Mouse (Mus musculus): Measurements from ENCODE around the gene Scin. TPM values are rescaled to one million over a fixed set of nuclear protein-coding genes. Genes with fewer than 3 reads are reported as not detected.

The Scin gene
- polyA plus RNA-seq, 1 experiment = 79.2 TPM

DNA sequence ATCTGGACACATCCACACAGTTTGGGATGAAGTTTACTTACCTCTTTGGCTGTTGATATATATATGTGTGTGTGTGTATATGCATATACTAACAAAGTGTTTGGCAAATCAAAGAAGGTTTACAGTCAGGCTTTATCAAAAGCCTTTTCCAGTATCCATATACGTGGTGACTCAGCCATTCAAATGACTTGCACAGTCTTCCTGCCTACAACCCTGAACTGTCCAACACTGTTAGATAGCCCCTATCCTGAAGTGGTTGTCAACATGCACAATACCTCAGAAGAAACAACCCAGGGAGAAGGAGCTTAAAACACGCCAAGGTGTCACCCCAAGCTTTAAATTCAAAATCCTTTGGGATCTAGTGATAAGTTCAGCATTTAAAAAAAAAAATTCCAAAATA lies 20.4 kb downstream of the Scin start:
- no peaks in the 10 kb centered on the region; the same call in 1 of the 2 replicates for H3K36me3 ChIP-seq (ENCODE audit: control insufficient read depth, insufficient read depth, low read length)
- WGBS = 79% methylated on average over 2 of the region's 2 CpGs
- peak overlapping the region; percentile 44; the same call in 1 of the 2 replicates for H3K27ac ChIP-seq (ENCODE audit: insufficient read depth, low read depth, low read length)
- TF ChIP-seq CTCF (IDR thresholded peaks at IDR 0.05; ENCODE audit: extremely low read depth, insufficient read length, insufficient replicate concordance, low read depth, low read length) = no peak
- no peak for TF ChIP-seq POLR2A (IDR thresholded peaks at IDR 0.05; ENCODE audit: low read depth, low read length)
- H3K4me1 ChIP-seq (ENCODE audit: control insufficient read depth, insufficient read depth, insufficient read length, low read length) = peaks cover 5% of the 10 kb centered on the region; the same call in 1 of the 2 replicates
- no peak overlapping the region for H3K4me3 ChIP-seq (ENCODE audit: low read depth, low read length)
- H3K27me3 ChIP-seq (ENCODE audit: control insufficient read depth, insufficient read depth, low read length) = no peaks in the 10 kb centered on the region

GRCm38 (mm10) chr12:40109227-40109626 lies 24.8 kb downstream of the Scin start:
- H3K27ac ChIP-seq (ENCODE audit: insufficient read depth, low read depth, low read length) = no peak overlapping the region
- peaks cover 5% of the 10 kb centered on the region; the same call in 1 of the 2 replicates for H3K36me3 ChIP-seq (ENCODE audit: control insufficient read depth, insufficient read depth, low read length)
- peaks cover 6% of the 10 kb centered on the region; the same call in 1 of the 2 replicates for H3K4me1 ChIP-seq (ENCODE audit: control insufficient read depth, insufficient read depth, insufficient read length, low read length)
- no peak overlapping the region for H3K4me3 ChIP-seq (ENCODE audit: low read depth, low read length)
- 92% methylated on average over 1 of the region's 1 CpGs for WGBS
- no peak for TF ChIP-seq CTCF (IDR thresholded peaks at IDR 0.05; ENCODE audit: extremely low read depth, insufficient read length, insufficient replicate concordance, low read depth, low read length)
- no peak for TF ChIP-seq POLR2A (IDR thresholded peaks at IDR 0.05; ENCODE audit: low read depth, low read length)
- H3K27me3 ChIP-seq (ENCODE audit: control insufficient read depth, insufficient read depth, low read length) = no peaks in the 10 kb centered on the region

GRCm38 (mm10) chr12:40108143-40108542 lies 25.9 kb downstream of the Scin start:
- Histone ChIP-seq H3K27ac (ENCODE audit: insufficient read depth, low read depth, low read length) (no peak overlapping the region; the same call in 1 of the 2 replicates), H3K27me3 (ENCODE audit: control insufficient read depth, insufficient read depth, low read length) (no peaks in the 10 kb centered on the region), H3K4me3 (ENCODE audit: low read depth, low read length) (no peak overlapping the region), H3K36me3 (ENCODE audit: control insufficient read depth, insufficient read depth, low read length) (peaks cover 7% of the 10 kb centered on the region), H3K4me1 (ENCODE audit: control insufficient read depth, insufficient read depth, insufficient read length, low read length) (peaks cover 4% of the 10 kb centered on the region; the same call in 1 of the 2 replicates)
- WGBS = 52% methylated on average over 2 of the region's 2 CpGs
- no peak for TF ChIP-seq CTCF (IDR thresholded peaks at IDR 0.05; ENCODE audit: extremely low read depth, insufficient read length, insufficient replicate concordance, low read depth, low read length)
- no peak for TF ChIP-seq POLR2A (IDR thresholded peaks at IDR 0.05; ENCODE audit: low read depth, low read length)

GRCm38 (mm10) chr12:40106874-40107273 lies 27.2 kb downstream of the Scin start:
- TF ChIP-seq POLR2A (IDR thresholded peaks at IDR 0.05; ENCODE audit: low read depth, low read length) = no peak
- no peak for TF ChIP-seq CTCF (IDR thresholded peaks at IDR 0.05; ENCODE audit: extremely low read depth, insufficient read length, insufficient replicate concordance, low read depth, low read length)
- peaks cover 7% of the 10 kb centered on the region for H3K36me3 ChIP-seq (ENCODE audit: control insufficient read depth, insufficient read depth, low read length)
- peaks cover 4% of the 10 kb centered on the region; the same call in 1 of the 2 replicates for H3K4me1 ChIP-seq (ENCODE audit: control insufficient read depth, insufficient read depth, insufficient read length, low read length)
- H3K27ac ChIP-seq (ENCODE audit: insufficient read depth, low read depth, low read length) = no peak overlapping the region
- H3K4me3 ChIP-seq (ENCODE audit: low read depth, low read length) = no peak overlapping the region
- 17% methylated on average over 5 of the region's 5 CpGs for WGBS
- no peaks in the 10 kb centered on the region for H3K27me3 ChIP-seq (ENCODE audit: control insufficient read depth, insufficient read depth, low read length)

- TF ChIP-seq CTCF (IDR thresholded peaks at IDR 0.05; ENCODE audit: extremely low read depth, insufficient read length, insufficient replicate concordance, low read depth, low read length) (no peak), POLR2A (IDR thresholded peaks at IDR 0.05; ENCODE audit: low read depth, low read length) (no peak)
- no peaks in the 10 kb centered on the region for H3K27me3 ChIP-seq (ENCODE audit: control insufficient read depth, insufficient read depth, low read length)
- H3K27ac ChIP-seq (ENCODE audit: insufficient read depth, low read depth, low read length) = no peak overlapping the region
- 60% methylated on average over 2 of the region's 2 CpGs for WGBS
- H3K36me3 ChIP-seq (ENCODE audit: control insufficient read depth, insufficient read depth, low read length) = peaks cover 7% of the 10 kb centered on the region
- H3K4me3 ChIP-seq (ENCODE audit: low read depth, low read length) = no peak overlapping the region
- H3K4me1 ChIP-seq (ENCODE audit: control insufficient read depth, insufficient read depth, insufficient read length, low read length) = peaks cover 4% of the 10 kb centered on the region; the same call in 1 of the 2 replicates
Measured at GRCm38 (mm10) chr12:40104750-40105149, 29.3 kb downstream of the Scin start.

DNA sequence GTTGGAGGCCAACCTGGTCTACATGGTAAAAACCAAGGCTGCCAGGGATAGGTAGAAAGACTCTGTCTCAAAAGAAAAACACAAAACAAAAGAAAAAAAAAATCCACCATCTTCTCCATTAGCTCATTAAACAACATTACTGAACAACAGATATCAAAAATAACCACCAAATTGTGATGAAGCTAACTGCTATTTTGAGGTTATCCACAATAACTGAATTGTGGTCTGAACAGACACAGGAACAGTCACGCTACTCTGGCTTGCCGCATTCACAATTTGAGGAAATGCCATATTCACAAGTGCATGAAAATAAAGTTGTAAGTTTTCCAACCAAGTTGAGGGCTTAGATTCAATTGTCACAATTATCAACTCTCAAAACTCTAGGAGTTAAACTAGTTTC lies 31.7 kb downstream of the Scin start:
- TF ChIP-seq POLR2A (IDR thresholded peaks at IDR 0.05; ENCODE audit: low read depth, low read length) = no peak
- no peak for TF ChIP-seq CTCF (IDR thresholded peaks at IDR 0.05; ENCODE audit: extremely low read depth, insufficient read length, insufficient replicate concordance, low read depth, low read length)
- no peak overlapping the region for H3K27ac ChIP-seq (ENCODE audit: insufficient read depth, low read depth, low read length)
- WGBS = 86% methylated on average over 2 of the region's 2 CpGs
- peaks cover 5% of the 10 kb centered on the region; the same call in 1 of the 2 replicates for H3K4me1 ChIP-seq (ENCODE audit: control insufficient read depth, insufficient read depth, insufficient read length, low read length)
- no peak overlapping the region for H3K4me3 ChIP-seq (ENCODE audit: low read depth, low read length)
- H3K36me3 ChIP-seq (ENCODE audit: control insufficient read depth, insufficient read depth, low read length) = peaks cover 7% of the 10 kb centered on the region
- no peaks in the 10 kb centered on the region for H3K27me3 ChIP-seq (ENCODE audit: control insufficient read depth, insufficient read depth, low read length)

DNA sequence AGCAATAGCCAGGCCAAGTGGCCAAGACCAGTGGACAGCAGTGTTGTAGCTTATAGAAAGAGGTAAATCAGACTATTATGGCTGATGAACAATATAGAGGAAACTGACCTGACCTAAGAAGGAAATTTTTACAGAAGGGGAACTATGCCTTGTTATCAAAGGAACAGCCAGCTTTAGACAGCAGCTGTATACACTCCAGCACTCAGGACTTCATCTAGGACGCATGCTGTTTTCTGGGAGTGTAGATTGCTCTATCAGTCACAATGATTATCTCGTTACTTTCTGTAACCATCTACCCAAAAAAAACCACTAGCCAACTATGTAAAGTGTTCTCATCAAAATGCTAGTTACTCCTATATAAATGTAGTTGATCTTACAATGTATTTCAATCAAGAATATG lies 34.6 kb downstream of the Scin start:
- TF ChIP-seq POLR2A (IDR thresholded peaks at IDR 0.05; ENCODE audit: low read depth, low read length) = no peak
- no peak for TF ChIP-seq CTCF (IDR thresholded peaks at IDR 0.05; ENCODE audit: extremely low read depth, insufficient read length, insufficient replicate concordance, low read depth, low read length)
- Histone ChIP-seq H3K4me1 (ENCODE audit: control insufficient read depth, insufficient read depth, insufficient read length, low read length) (peaks cover 2% of the 10 kb centered on the region; the same call in 1 of the 2 replicates), H3K27ac (ENCODE audit: insufficient read depth, low read depth, low read length) (no peak overlapping the region), H3K27me3 (ENCODE audit: control insufficient read depth, insufficient read depth, low read length) (no peaks in the 10 kb centered on the region), H3K36me3 (ENCODE audit: control insufficient read depth, insufficient read depth, low read length) (peaks cover 4% of the 10 kb centered on the region; the same call in 1 of the 2 replicates), H3K4me3 (ENCODE audit: low read depth, low read length) (no peak overlapping the region)
- WGBS = 75% methylated on average over 2 of the region's 2 CpGs
